Mouse (Mus musculus) forebrain, embryonic 11.5 days (tissue): ENCODE data around the gene Tmbim7. TPM values are rescaled to one million over a fixed set of nuclear protein-coding genes. Genes with fewer than 3 reads are reported as not detected.
"Not testable (repeated sequence)": the region's sequence is repeated elsewhere in the genome, so short reads cannot be mapped to it uniquely, and the experiment has no call there.

Experiments used
- ATAC-seq: fragments of 200-750 bp; cut with Nextera tagmentation; replicated peaks from 2 replicates; pipeline ENCODE4 v1.8.0; 2017; ENCODE audit warnings: moderate TSS enrichment; ENCODE audit not compliant: low FRiP score
- DNase-seq: peaks from one replicate; pipeline ENCODE4 v3.0.0-alpha.2; 2017; ENCODE audit warnings: low spot score
- H3K27ac ChIP-seq: fragments of 300-500 bp; sonication (generic); 2 replicates; pipeline ENCODE4 v1.5.1; 2014; ENCODE audit warnings: low read depth, low read length
- H3K27me3 ChIP-seq: fragments of 300-500 bp; sonication (generic); 2 replicates; pipeline ENCODE4 v1.6.1; 2014; ENCODE audit warnings: mild to moderate bottlenecking, low read length, mixed read lengths; ENCODE audit not compliant: control insufficient read depth, insufficient read depth
- H3K36me3 ChIP-seq: fragments of 300-500 bp; sonication (generic); 2 replicates; pipeline ENCODE4 v1.6.1; 2014; ENCODE audit warnings: mild to moderate bottlenecking, low read length, moderate library complexity, mixed read lengths; ENCODE audit not compliant: control insufficient read depth, insufficient read depth
- H3K4me1 ChIP-seq: fragments of 300-500 bp; sonication (generic); replicated peaks from 2 replicates; pipeline ENCODE4 v1.6.1; 2014; ENCODE audit warnings: low read length, mixed read lengths; ENCODE audit not compliant: control insufficient read depth, insufficient read depth
- H3K4me2 ChIP-seq: fragments of 300-500 bp; sonication (generic); 2 replicates; pipeline ENCODE4 v1.6.1; 2014; ENCODE audit warnings: low read depth, mild to moderate bottlenecking, low read length, moderate library complexity, mixed read lengths; ENCODE audit not compliant: severe bottlenecking
- H3K4me3 ChIP-seq: fragments of 300-500 bp; sonication (generic); 2 replicates; pipeline ENCODE4 v1.5.1; 2014; ENCODE audit warnings: low read depth, low read length
- H3K9ac ChIP-seq: fragments of 300-500 bp; sonication (generic); 2 replicates; pipeline ENCODE4 v1.6.1; 2014; ENCODE audit warnings: low read length
- H3K9me3 ChIP-seq: fragments of 300-500 bp; sonication (generic); 2 replicates; pipeline ENCODE4 v1.6.1; 2016; ENCODE audit warnings: low read length, mixed read lengths; ENCODE audit not compliant: control insufficient read depth
- WGBS: fragments of 180-500 bp; shearing (Covaris S2); extraction: QIAGEN DNeasy Blood & Tissue Kit; methylation state at CpG from one replicate; pipeline ENCODE4 v1.1.7; 2014; 5-methylcytosine and 5-hydroxymethylcytosine counted together
- polyA plus RNA-seq: library from polyadenylated mRNA; unstranded; fragments of >200 nt; fragmentation: Nextera tagmentation; extraction: Ambion mirVana; gene quantifications from 2 replicates; pipeline ENCODE4 v1.2.1, GENCODE M21; 2014

Tmbim7 gene
- polyA plus RNA-seq, result not detected in 2 replicates

DNA sequence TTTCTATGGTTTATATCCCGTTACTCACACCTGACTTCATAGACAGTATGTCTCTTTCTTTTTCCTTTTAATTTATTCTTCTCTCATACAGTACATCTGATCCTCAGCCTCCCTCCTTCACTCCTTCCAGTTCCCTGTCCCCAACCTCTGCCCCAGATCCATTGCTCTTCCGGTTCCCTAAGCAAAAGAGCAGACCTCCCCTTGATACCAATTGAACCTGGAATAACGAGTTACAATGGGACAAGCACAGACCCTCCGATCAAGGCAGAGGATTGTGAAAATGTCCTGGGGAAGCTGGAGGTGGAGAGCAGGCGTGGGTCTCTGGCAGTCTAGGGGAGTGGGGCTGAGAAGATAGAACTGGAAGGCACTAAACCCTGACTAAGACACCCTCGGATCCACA is at the start of gene Tmbim7:
Gene Tmbim7 (plus strand): TSS at position 301 of the 400 bp plus-strand sequence.
- Histone ChIP-seq H3K4me2 (no peak within 1 kb of the TSS), H3K27ac (no peak within 1 kb of the TSS), H3K4me3 (no peak within 1 kb of the TSS), H3K27me3 (no peaks in the 10 kb centered on the region), H3K9me3 (no peaks in the 10 kb centered on the region), H3K36me3 (no peaks in the 10 kb centered on the region), H3K9ac (no peak within 1 kb of the TSS), H3K4me1 (no peaks in the 10 kb centered on the region)
- WGBS, result 71% methylated on average over 6 of the region's 6 CpGs
- DNase-seq, result no peak
- no peak for ATAC-seq

DNA sequence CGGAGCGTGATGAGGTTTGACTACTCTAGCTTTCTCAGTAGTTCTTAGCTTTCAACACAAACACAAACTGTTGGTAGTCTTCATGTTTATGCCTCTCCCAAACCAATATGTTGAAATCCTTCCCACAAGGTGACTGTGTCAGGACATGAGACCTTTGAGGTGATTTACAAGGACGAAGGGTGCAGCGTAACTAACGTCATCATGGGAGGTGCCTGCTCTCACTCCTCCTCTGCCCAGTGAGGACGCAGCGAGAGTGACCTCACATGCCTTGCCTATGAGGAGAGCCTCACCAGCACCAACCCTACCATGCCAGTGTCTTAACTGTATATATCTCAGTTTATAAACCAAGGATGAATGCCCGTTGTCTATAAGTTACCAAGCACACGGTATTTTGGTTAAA is 43.9 kb upstream of the Tmbim7 start:
- H3K9ac ChIP-seq, result no peak overlapping the region
- no peaks in the 10 kb centered on the region for H3K9me3 ChIP-seq
- H3K27me3 ChIP-seq, result no peaks in the 10 kb centered on the region
- H3K27ac ChIP-seq, result no peak overlapping the region
- H3K36me3 ChIP-seq, result no peaks in the 10 kb centered on the region; the same call in 1 of the 2 replicates
- H3K4me2 ChIP-seq, result no peak overlapping the region
- ATAC-seq (no peak), DNase-seq (no peak)
- no peaks in the 10 kb centered on the region for H3K4me1 ChIP-seq
- WGBS, result 95% methylated on average over 9 of the region's 9 CpGs
- H3K4me3 ChIP-seq, result no peak overlapping the region

DNA sequence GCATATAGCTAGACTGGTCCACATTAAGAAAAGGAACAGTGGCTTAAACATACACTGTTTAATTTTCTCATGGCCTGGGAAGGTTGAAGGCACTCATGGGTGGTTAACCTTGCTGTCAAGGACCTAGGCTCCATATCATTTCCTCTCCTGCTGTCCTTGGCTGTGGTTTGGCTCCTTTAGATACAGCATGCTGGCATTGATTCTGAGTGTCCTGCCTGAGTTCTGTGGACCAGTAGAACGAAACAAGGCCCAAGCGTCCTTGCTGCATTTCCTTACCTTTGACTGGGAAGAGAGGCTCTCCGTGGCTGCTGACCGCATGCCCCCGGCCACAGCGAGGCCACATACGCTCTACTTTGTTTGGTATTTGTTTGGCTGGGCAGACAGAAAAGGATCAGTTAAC is 41.7 kb upstream of the Tmbim7 start:
- no peak overlapping the region for H3K9ac ChIP-seq
- no peak overlapping the region for H3K4me2 ChIP-seq
- ATAC-seq (no peak), DNase-seq (no peak)
- H3K27me3 ChIP-seq, result no peaks in the 10 kb centered on the region
- no peak overlapping the region for H3K27ac ChIP-seq
- H3K36me3 ChIP-seq, result no peaks in the 10 kb centered on the region; the same call in 1 of the 2 replicates
- no peaks in the 10 kb centered on the region for H3K9me3 ChIP-seq
- H3K4me3 ChIP-seq, result no peak overlapping the region
- WGBS, result 92% methylated on average over 7 of the region's 7 CpGs
- H3K4me1 ChIP-seq, result no peaks in the 10 kb centered on the region

DNA sequence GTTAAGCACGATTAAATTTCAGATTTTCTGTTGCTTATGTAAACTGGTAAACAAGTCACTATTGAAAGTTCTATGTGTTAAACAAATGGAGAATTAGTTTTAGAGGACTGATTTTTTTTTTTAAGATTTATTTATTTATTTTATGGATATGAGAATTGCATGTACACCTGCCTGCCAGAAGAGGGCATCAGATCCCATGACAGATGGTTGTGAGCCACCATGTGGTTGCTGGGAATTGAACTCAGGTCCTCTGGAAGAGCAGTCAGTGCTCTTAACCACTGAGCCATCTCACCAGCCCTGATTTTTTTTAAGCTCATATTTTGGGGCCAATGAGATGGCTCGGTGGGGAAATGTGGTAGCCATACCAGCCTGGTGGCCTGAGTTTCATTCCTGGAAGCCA is 39.1 kb upstream of the Tmbim7 start:
- not testable (repeated sequence) for H3K4me1 ChIP-seq, H3K36me3 ChIP-seq, H3K27me3 ChIP-seq, ATAC-seq, H3K4me2 ChIP-seq, H3K9ac ChIP-seq, H3K4me3 ChIP-seq, H3K9me3 ChIP-seq, H3K27ac ChIP-seq, DNase-seq
- WGBS, result 94% methylated on average over 2 of the region's 2 CpGs

DNA sequence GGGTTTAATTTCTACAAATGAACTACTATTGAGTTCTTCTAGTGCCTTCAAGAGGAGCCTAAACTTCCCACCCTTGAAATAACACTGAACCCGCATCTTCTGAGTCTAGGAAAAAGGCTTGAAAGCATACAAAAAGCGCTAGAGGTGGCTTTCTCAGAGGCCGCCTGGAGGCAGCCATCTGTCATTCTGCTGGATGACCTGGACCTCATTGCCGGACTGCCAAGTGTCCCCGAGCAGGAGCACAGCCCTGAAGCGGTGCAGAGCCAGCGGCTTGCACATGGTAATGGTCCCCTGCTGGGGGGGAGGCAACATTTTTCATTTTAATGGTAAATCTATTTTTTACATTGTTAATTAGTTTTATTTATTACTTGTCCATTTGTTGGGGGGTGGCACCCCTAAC is 30.5 kb upstream of the Tmbim7 start:
- DNase-seq, result no peak
- H3K4me2 ChIP-seq, result no peak overlapping the region
- H3K4me1 ChIP-seq, result no peaks in the 10 kb centered on the region
- ATAC-seq, result no peak
- no peaks in the 10 kb centered on the region for H3K27me3 ChIP-seq
- H3K9ac ChIP-seq, result no peak overlapping the region
- no peaks in the 10 kb centered on the region for H3K9me3 ChIP-seq
- H3K27ac ChIP-seq, result no peak overlapping the region
- peaks cover 9% of the 10 kb centered on the region; the same call in 1 of the 2 replicates for H3K36me3 ChIP-seq
- WGBS, result 87% methylated on average over 7 of the region's 7 CpGs
- no peak overlapping the region for H3K4me3 ChIP-seq

DNA sequence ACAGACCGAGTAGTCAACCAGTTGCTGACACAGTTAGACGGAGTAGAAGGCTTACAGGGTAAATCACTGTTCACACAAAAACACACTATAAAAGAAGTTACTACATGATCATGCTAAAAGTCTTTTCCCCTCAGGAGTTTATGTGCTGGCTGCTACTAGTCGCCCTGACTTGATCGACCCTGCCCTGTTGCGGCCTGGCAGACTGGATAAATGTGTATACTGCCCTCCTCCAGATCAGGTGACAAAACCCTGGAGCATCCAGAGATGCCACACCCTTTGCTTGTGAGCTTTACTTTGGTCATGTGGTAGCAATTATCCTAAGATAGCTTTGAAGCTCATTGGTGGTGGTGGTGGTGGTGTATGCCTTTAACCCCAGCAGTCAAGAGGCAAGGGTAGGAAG is 20.9 kb upstream of the Tmbim7 start:
- ATAC-seq (no peak), DNase-seq (no peak)
- Histone ChIP-seq H3K9me3 (no peaks in the 10 kb centered on the region), H3K4me1 (no peaks in the 10 kb centered on the region), H3K4me2 (no peak overlapping the region), H3K27me3 (no peaks in the 10 kb centered on the region), H3K9ac (no peak overlapping the region), H3K36me3 (no peaks in the 10 kb centered on the region), H3K27ac (no peak overlapping the region), H3K4me3 (no peak overlapping the region)
- WGBS, result 93% methylated on average over 5 of the region's 5 CpGs

DNA sequence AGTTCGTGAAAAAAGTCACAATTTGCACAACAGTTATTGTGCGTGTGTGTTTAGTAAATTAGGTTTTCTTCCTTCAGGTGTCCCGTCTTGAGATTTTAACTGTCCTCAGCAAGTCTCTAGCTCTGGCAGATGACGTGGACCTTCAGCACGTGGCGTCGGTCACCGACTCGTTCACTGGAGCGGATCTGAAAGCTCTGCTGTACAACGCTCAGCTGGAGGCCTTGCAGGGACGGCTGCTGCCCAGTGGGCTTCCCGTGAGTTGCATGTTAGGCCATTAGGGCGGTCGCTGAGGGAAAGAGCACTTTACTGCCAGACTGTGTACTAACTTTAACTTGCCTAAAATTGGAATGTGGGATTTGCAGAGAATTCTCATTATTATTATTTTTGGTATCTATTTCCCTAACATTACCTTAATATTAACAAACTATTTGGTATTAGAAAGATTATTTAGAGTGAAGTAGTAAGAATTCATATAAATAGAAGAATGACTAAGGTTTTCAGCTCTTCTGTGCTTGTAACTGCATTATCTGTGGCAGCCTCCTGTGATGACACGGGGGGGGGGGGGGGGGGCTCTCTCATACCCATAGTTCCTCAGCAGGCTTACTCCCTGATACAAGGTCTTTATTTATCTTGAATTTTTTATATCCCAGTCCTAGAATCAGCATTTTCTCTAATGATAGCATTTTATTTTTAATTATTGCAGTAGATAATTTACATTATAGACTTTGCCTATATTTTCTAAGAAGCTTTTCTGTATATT is 19.3 kb upstream of the Tmbim7 start:
- 66% methylated on average over 16 of the region's 16 CpGs for WGBS
- Histone ChIP-seq H3K4me1 (no peaks in the 10 kb centered on the region), H3K4me2 (no peak overlapping the region), H3K27me3 (no peaks in the 10 kb centered on the region), H3K36me3 (no peaks in the 10 kb centered on the region), H3K27ac (no peak overlapping the region), H3K9me3 (no peaks in the 10 kb centered on the region), H3K9ac (no peak overlapping the region), H3K4me3 (no peak overlapping the region)
- ATAC-seq (no peak), DNase-seq (no peak)

DNA sequence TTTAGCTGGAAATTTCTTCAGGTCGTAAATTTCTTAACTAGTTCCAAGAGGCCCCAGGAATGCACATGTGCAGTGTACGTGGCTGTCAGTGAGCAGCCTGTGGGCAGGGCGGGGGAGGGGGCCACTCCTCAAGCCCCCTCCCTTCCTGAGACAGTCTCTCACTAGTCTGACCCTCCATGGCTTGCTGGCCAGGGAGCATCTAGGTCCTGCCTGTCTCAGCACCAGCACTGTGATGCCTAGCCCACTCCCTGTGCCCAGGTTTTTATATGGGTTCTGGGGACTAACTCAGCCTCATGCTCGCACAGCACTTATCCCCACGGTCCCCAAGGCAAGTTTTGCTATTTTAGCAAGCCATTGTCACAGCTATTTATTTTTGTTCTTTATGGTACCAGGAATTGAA is 18.7 kb upstream of the Tmbim7 start:
- Histone ChIP-seq H3K9me3 (no peaks in the 10 kb centered on the region), H3K4me1 (no peaks in the 10 kb centered on the region), H3K4me2 (no peak overlapping the region), H3K9ac (no peak overlapping the region), H3K27me3 (no peaks in the 10 kb centered on the region), H3K27ac (no peak overlapping the region), H3K4me3 (no peak overlapping the region), H3K36me3 (no peaks in the 10 kb centered on the region)
- 85% methylated on average over 5 of the region's 5 CpGs for WGBS
- no peak for DNase-seq
- no peak for ATAC-seq

DNA sequence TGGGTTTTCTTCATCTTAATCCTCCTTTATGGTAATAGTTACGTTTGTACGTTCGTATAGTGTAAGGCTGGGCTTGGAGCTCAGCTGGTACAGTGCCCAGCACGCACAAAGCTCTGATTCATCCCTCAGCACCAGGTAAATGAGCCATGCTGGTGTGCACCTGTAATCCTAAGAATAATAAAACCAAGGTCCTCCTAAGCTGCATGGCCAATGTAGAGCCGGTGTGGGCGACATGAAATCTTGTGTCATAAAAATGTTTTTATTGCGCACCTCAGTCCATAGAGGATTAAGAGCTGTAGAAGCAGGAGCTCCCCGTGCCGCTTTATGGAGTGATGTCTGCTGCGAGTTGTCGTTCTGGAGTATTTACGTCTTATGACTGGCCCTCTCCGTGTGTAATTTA is 17.7 kb upstream of the Tmbim7 start:
- no peaks in the 10 kb centered on the region for H3K9me3 ChIP-seq
- H3K4me3 ChIP-seq, result no peak overlapping the region
- H3K27me3 ChIP-seq, result no peaks in the 10 kb centered on the region
- H3K36me3 ChIP-seq, result no peaks in the 10 kb centered on the region
- no peak overlapping the region for H3K9ac ChIP-seq
- no peak for ATAC-seq
- WGBS, result 97% methylated on average over 13 of the region's 13 CpGs
- no peak overlapping the region for H3K4me2 ChIP-seq
- no peak overlapping the region for H3K27ac ChIP-seq
- H3K4me1 ChIP-seq, result no peaks in the 10 kb centered on the region
- DNase-seq, result no peak
